Mouse (Mus musculus) adrenal gland, postnatal 36 days (tissue): Measurements from ENCODE around the gene Atp2a2. TPM values are rescaled to one million over a fixed set of nuclear protein-coding genes. Genes with fewer than 3 reads are reported as not detected.

Experiments used
- DNase-seq, 2 experiments: peaks; one replicate each; pipeline ENCODE4 v3.0.0; 2021; ENCODE audit warnings: mixed read lengths in 1 of 2
- long read RNA-seq, 2 experiments: library from polyadenylated mRNA; stranded (forward); transcript quantifications; one replicate each; pipeline ENCODE4 v2.0.0; 2021; ENCODE audit warnings: borderline sequencing depth in 2 of 2
- total RNA-seq, 2 experiments: library from RNA; stranded (reverse); gene quantifications; 2 replicates each; pipeline ENCODE4 v1.2.3; 2021

Gene Atp2a2
- total RNA-seq, result 100 to 1,000 TPM; 195 to 199 TPM
- long read RNA-seq, experiment 1, full-length matches to known transcripts, result 74 of 106 reads
- long read RNA-seq, experiment 1, partial matches to known transcripts, result 15 of 106 reads
- long read RNA-seq, experiment 1, other reads (novel, unspliced or antisense), result 17 of 106 reads
- long read RNA-seq, experiment 2, full-length matches to known transcripts, result 23 of 31 reads
- long read RNA-seq, experiment 2, partial matches to known transcripts, result 5 of 31 reads
- long read RNA-seq, experiment 2, other reads (novel, unspliced or antisense), result 3 of 31 reads

DNA sequence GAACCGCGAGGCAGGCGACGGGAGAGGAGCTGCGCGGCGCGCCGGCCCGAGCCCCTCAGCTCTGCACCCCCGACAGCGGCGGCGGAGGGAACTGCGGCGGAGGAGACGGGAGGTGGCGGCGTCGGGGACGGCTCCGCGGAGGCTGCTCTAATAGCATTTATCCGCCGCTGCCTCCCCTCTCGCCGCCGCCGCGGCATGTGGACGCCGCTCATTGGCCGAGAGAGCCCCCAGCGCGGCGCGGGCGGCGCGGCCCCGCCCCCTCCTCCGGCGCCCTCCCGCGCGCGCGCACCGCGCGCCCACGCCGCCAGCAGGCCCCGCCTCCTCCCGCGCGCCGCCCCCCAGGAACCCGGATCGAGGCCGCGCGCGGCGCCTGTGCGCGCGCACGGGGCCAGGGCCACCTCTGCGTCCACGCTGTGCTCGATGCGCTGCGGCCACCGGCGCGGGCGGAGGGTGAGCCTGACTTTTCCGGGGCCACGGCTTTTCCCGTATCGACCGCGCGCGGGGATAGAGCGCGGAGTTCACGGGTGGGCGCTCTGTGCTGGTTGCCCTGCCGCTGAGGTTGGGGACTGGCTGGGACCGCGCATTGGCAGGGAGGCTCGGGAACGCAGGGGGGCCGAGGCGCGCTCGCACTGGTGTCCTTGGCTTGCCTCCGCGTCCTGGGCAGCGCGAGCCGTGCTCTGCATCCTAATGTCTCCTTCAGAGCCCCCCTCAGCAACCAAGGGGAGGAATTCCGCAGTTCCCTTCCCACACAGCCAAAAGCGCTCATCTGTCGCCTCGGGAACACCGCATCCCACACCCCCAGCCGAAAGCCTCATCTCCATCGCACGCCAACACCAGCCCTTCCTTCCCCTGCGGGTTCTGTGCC lies at the start of gene Atp2a2:
Gene Atp2a2, minus strand, starts transcription at position 149 of the 865 bp plus-strand sequence.
- peak; percentile 94 to 96 for DNase-seq

DNA sequence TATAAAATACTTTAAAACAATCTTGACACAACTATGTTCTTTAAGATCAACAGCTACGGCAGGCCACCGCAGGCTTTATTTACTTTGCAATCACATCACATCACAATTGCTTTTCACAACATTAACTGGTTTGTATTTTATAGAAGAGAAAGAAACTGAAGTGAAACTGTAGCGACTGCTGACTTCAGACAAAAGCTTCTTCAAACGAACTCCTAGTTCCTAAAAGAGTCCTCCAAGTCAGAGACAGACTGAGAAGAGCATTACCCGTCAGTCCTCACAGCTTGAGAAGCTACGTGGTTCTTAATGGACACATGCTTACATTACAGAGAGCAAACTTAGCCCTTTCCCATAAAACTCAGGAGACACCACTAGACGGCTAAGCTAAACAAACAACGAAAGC lies 48.4 kb upstream of the Atp2a2 start:
- DNase-seq, result no peak

DNA sequence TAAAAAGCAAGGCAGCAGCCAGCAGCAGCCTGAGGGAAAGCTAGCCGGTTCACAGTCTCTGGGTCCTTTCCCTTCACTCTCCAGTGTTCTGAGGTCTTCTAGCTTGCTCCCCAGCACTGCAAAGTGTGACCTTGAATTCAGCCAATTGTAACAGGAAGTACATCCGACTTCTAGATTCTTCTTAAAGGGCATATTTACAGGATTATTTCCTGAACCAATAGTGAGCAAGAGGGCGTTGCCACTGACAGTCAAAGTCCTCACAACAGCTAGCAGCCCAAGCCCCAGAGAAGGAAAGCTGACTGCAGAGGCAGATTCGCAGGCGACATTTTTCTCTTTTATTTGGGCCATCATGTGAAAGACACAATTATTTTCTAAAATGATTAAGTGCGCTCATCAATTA lies 46.6 kb upstream of the Atp2a2 start:
- peak; percentile 25 to 40 for DNase-seq

DNA sequence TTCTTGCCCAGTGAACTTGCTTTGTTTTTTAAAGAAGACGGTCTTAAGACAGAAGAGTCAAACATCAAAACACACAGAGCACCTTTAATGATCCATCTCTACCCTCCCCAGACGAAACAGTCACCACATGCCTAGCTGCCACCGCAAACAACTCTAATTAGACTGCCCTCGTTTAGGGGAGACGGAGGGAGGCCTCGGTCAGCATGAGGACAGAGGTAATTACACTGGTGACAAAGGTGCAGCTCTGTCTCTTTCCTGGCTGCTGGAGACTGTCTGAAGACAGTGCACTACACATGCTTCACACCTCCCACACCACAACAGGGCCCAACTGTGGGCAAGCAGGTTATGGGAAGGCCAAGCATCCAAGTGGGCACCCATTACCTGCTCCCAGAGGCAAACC lies 45.8 kb upstream of the Atp2a2 start:
- no peak for DNase-seq

DNA sequence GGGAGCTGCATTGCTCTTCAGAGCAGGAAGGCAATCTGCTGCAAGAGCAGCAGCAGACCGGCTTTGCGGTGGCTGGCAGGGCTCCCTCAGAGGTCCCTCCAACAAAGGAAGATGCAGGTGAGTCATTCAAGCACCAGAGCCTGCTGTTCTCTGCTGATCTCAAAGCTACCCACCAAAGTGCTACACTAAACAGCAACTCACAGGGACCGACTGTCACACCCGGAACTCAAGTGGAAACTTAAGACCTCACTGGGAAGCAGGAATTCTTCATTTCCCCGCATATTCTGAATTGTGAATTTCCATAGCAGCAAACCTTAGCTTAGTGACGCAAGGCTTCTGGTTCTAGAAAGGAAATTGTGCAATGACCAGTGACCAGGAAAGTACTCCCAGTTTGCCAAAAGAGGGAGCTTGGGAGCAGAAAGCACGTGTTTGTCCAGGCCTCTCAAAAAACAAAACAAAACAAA lies 45.3 kb upstream of the Atp2a2 start:
- peak; percentile 77 for DNase-seq

DNA sequence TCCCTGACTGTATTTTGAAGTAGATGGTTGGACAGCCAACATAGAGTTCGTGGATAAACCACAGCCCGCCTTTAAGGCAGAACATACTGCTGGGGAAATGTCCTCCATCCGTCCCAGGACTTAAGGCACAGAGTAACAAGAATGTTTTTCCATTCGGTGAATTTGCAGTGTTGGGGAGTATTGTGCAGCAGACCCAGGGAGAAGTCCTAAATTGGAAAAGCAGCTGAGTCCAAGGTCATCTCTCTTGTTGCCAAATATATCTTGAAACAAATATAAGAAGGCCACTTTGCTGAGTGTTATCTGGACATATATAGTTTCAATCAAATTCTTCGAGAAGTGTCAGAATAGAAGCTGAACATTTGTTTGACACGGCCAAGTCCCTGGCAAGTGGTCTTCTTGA lies 41.4 kb upstream of the Atp2a2 start:
- no peak for DNase-seq

DNA sequence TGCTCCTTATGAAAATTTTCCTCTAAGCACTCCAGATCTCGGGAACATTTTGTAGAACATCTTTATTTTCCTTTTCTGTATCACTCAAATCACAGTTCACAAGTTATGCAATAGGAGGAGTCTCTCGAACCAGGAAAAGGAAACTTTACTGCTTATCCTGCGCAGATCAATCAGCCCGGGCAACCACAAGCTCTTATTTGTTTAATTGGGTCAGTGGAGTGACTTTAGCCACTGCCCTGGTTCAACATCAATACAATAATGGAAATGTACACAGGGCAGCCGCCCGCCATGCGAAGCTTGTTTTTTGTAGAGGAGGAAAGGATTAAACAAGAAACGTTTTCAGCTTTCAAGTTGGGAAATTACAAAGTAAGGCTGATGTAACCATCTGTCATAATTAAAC lies 39.8 kb upstream of the Atp2a2 start:
- no peak for DNase-seq

DNA sequence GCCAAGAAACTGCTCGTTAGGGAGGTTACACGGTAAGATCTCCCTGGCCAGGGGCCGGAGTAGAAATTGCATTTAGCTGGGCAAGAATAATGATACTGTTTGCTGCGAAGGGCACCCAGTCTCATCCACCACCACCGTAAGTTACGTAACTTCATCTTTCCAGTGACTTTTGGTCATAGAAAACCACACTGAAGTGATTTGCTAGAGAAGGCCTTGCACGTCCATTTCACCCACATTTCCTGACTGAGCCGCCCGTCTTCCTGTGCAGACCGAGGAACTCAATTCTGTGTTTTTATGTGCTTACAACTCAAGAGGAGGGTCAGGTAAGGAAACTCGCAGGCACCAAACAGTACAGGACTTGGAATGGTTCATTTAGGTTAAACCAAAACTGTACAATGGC lies 36.1 kb upstream of the Atp2a2 start:
- DNase-seq, result no peak

DNA sequence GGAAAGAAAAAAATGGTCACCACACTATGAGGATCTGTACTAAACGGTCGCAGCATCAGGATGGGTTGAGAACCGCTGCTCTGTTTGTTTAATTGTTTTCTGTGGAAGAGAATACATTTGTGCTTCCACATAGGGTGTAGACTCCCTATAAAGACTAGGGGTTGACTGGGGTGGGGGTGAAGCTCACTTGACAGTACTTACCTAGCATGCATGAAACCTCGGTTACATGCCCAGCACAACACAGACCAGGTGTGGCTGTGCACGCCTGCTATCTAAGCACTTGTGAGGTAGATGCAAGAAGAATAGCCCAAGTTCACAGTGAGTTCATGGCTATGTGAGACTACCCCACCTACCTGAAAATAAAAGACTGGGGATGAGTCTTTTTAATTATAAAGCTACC lies 35.6 kb upstream of the Atp2a2 start:
- no peak for DNase-seq

DNA sequence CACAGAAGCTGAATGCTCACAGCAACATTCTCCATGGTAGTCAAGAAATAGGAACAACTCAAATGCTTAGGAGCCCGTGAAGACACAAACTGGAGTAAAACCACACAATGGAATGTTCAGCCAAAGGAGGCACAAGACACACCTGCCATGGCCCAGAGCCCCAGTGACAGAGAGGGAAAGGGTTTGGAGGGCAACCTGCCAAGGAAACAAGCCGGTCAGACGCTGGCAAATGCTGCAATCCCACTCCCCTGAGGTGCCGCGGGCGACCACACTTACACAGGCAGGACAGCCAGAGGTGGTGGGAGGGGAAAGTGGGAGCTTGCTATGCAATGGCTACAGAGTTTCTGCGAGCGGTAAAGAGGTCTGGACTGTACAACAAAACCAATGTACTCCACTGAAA lies 31.9 kb upstream of the Atp2a2 start:
- DNase-seq, result no peak

DNA sequence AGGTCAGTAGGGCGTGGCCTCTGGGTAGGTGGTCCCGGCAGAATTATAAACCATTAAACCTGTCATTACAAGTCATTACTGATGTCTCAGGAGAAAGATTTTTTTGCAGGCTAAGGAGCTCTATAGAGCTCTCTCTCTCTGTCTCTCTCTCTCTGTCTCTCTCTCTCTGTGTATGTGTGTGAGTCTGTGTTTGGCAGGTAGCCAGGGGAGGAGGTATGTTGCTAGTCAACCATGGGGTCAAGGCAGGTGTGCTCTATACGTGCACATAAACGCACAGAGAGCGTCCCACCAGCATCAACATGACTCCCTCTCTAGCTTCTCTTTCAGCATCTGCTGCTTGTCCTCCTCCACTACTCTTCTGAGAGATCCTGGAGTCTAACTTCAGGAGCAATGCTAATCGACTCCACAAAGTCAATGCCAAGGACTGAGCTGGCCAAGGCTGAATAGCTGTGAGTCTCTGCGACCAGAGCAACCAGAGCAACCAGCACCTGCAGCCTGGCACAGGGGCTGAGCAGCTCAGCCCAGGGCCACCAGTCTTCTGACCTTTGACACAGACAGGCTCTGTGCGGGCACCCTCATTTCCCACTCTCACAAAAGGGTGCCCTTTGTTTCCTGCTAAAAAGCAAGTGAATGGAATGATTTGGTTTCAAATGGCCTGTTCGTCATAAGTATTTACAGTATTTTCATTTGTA lies 28.0 kb upstream of the Atp2a2 start:
- peak; percentile 38 to 61 for DNase-seq

DNA sequence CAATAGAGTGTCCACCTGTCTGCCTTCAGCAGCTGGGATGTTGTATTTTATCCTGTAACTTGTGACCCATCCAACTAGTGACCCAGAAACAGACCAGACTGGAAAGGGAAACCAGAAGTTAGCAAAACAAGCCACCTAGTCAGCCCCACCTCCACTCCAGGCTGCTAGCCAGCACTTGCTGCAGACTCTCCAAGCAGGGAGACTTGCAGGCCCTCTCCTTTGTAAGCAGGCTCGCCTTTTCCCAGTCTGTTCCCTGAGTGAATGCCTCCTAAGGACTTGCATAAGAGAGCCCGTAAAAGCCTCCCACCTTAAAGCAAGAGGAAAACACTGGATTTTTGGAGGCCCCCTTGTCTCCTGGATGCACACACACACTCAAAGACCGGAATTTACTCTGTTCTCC lies 27.3 kb upstream of the Atp2a2 start:
- DNase-seq, result peak; percentile 62 to 84

DNA sequence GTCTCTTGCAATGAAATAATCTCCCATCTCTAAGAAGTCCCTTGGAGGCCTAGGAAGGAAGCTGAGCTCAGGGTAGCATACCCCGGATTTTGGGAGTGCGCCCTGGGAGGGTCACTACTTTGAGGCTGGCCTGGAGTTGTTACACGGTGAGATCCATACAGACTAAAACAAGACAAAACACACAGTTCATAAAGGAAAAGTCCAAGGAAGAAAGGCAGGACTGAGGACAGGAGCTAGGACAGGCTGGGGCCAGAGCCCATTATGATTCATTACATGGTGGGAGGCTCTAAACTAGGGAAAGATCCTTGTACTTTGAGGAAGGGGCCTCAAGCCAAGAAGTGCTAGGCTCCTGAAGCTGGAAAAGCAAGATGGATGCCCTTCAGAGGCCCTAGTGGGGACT lies 26.6 kb upstream of the Atp2a2 start:
- DNase-seq, result no peak

DNA sequence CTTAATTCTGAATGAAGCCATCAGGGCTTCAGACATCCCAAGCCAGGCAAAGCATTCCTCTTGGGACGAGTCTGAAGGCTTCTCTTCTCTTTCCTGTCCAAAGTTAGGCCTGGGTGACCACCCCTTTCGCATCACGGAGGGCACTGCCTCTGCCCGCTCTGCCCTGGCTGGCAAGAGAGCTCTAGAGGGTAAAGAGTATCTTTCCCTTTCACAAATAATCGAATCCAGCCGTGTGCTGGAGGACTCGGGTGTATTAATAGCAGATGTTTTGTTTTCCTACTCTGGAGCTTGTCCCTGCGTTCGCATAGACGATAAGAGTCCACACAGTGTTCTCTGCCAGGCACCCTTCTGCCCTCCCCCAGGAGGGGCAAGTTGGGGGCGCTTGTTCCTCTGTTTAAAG lies 25.7 kb upstream of the Atp2a2 start:
- DNase-seq, result no peak

DNA sequence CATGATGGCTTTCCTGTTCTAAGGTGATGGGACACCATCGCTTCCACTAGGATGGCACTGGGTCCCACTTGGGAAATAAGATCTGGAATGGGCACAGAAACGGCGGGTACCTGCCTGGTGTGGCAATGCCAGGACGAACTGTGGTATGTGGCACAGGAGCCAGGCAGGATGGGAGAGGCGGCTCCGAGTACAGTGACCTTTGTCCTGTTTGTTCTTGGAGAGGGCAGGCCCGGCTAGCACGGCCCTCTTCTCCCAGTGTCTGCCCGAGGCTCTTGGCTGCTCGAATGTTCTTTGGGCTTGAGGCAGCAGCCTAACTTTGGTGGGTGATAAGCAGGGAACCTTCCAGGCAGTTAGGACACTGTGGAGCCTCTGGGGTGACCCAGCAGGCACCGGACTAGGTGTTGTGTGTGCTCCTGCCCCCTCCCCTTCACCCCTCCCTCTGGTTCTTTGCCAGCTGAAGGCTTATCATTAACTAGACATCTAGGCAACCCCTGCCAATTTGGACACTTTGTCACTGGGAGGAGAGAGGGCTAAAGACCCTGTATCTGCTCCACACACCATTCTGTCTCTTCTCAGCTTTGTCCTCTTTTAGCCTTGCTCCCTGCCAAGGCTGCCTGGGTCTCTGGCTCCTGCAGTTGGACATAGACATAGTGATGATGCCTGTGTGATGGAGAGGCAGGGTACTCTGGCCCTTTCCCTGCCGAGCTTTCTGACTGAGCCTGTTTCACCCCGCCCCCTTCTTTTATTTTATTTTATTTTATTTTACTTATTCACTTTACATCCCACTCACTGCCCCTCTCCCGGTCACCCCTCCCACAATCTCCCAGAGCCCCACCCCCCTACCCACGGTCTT lies 25.1 kb upstream of the Atp2a2 start:
- peak in 1 of 2 experiments; percentile 39 for DNase-seq

DNA sequence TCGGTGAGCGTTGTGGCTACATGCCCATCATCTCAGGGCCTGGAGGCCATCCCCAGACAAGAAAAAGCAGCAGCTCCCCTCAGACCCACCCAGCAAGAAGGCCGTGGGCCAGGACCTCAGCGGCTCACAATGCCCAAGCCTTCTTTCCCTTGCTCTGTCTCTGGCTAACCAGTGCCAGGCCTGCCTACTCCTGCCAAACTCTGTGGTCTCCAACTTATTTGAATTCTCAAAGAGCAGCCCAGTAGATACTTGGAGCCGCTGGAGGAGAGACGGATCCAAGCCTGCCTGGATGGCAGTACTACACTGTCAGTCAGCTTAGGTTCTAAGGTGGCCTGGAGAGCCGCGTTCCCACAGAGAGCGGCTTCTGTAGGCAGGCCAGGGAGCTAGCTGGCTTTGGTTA lies 24.4 kb upstream of the Atp2a2 start:
- DNase-seq, result no peak

DNA sequence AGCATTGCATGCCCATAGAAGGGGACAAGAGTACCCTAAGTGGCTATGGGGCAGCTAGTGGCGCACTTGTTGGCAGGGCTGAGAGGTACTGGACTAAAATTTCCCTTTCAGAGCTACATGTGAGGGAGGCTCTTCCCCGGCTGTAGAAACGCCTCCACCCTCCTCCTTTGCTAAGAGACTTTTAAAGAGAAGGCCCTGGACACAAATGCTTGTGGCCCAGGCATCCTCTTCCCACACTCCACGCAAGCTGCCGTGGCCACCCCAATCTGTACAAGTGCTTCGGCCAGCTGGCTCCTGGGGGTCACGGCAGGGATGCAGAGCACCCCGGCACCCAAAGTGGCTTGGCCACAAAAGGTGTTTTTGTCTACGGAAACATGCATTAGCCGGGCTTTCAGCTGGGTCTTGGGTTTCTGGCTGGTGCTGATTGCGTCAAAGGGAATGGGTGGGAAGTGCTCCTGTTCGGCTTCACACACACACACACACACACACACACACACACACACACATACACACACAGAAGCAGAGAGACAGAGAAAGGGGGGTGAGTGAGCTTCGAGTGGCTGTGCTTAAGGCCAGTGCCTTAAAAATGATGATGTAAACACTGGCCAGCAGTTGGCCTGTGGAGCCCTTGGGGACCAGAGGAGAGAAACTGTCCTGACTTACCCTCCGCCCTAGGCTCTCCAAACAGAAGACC lies 23.4 kb upstream of the Atp2a2 start:
- no peak for DNase-seq

DNA sequence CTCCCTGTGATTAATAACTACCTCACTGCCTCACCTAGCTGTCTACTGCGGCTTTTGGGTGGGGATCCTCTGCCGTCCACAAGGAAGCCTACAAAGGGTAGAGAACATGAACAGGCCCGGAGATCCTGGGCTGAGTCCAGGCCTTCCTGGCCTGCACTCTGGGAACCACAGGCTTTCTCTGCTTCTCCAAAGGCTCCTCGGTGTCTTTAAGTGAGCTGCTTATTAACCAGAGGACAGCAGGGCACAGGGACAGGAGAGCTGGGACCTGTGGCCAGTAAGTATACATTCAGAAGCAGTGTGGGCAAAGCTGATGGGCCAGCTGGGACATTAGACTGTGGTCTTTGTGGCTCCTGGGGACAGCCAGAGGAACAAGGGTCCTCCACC lies 22.8 kb upstream of the Atp2a2 start:
- no peak for DNase-seq

DNA sequence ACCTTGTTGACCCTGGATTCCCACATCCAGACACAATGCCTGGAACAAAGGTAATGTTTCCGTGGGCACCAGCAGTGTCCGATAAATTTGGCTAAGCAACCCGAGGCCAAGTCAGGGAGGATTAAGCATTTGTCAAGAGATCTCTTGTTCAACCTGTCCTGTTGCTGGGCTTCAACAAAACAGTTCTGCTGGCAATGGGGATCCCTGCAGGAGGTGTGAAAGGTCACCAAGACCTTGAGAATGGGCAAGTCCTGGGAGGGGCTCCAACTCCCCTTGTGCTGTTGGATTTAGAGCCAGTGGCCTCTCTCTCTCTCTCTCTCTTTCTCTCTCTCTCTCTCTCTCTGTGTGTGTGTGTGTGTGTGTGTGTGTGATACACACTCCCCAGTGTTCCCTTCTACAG lies 22.2 kb upstream of the Atp2a2 start:
- DNase-seq, result peak; percentile 42 to 49

DNA sequence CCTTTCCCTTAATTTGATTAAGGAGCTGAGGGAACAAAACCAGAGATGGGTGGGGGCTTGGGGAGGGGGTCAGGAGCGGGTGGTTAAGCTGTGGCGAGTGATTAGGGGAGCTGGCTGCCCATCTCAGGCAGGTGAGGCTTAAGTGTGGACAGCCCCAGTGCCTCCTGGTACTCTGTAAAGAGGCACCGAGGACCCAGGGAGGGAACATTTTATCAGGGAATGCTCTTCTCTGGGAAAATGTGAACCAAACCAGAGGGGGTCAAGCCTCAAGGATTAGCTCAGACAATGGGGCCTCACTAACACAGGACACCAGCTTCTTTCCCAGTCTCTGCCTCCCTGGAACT lies 19.1 kb upstream of the Atp2a2 start:
- DNase-seq, result no peak
